Mouse (Mus musculus) B cell, adult (primary cell): Measurements from ENCODE around the gene Olfr1480. TPM values are rescaled to one million over a fixed set of nuclear protein-coding genes. Genes with fewer than 3 reads are reported as not detected.

ENCODE experiments used
- total RNA-seq: library from RNA; stranded (reverse); gene quantifications from 4 replicates; pipeline ENCODE4 v1.2.4, GENCODE M21; 2023; ENCODE audit not compliant: inconsistent age

The Olfr1480 gene
- total RNA-seq = not detected in 4 replicates

DNA sequence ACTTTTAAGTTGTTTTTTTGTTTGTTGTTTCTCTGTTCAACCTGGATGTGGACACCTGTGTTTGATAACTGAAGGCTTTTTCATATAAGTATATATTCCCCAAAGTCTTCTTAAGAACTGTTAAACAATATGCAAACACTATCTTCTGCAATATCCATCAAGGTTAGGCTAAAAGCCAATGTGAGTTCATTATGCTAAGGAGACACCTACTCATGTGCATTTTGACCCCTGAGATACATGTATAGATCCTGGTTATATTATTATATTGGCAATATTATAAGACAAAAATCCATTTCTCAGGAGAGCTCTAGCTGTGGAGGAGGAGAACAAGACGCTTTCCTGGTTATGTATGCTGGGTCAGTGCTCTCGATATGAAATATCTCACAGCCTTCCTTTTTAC lies at the start of gene Olfr1480:
Gene Olfr1480, plus strand, starts transcription at position 301 of the 400 bp plus-strand sequence.

DNA sequence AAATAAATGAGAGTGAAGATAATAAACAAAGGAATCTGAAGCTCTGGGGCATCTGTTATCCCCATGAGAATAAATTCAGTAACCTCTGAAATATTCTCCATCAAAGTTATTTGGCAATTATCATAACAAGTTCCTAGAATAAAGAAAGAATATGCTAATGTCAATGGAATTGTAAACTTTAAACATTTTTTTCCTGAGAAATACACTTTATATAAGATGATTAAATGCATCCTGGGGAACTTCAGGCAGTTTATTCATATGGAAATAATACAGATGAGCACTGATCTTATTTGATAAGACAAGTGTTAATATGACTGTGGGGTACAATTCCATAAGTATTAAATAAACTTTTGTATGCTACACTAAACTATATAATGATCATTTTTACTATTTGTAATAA lies 47.6 kb upstream of the Olfr1480 start, which contains the start of gene Olfr1475:
Gene Olfr1475, minus strand, starts transcription at position 101 of the 400 bp plus-strand sequence.

DNA sequence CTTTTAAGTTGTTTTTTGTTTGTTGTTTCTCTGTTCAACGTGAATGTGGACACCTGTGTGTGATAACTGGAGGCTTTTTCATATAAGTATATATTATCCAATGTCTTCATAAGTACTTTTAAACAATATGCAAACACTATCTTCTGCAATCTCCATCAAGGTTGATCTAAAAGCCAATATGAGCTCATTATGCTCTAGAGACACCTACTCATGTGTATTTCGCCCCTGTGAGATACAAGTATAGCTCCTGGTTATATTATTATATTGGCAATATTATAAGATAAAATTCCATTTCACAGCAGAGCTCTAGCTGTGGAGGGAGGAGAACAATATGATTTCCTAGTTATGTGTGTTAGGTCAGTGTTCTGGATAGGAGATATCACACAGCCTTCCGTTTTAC lies 27.5 kb upstream of the Olfr1480 start, which contains the start of gene Olfr1477:
Gene Olfr1477, plus strand, starts transcription at position 301 of the 400 bp plus-strand sequence.

Other genes starting within 250 kb of the Olfr1480 start
- gene Olfr1465, start 212.4 kb upstream of the Olfr1480 start, total RNA-seq = not detected in 4 replicates
- gene Olfr1466, start 189.1 kb upstream of the Olfr1480 start, total RNA-seq = not detected in 4 replicates
- gene Olfr1467, start 165.7 kb upstream of the Olfr1480 start, total RNA-seq = not detected in 4 replicates
- gene Olfr1469, start 120.1 kb upstream of the Olfr1480 start, total RNA-seq = not detected in 4 replicates
- not detected in 4 replicates for gene Olfr1471, start 84.5 kb upstream of the Olfr1480 start, total RNA-seq
- gene Olfr1472, start 71.8 kb upstream of the Olfr1480 start, total RNA-seq = not detected in 4 replicates
- gene Olfr1474, start 58.3 kb upstream of the Olfr1480 start, total RNA-seq = not detected in 4 replicates
- not detected in 4 replicates for gene Olfr1475, start 47.7 kb upstream of the Olfr1480 start, total RNA-seq
- not detected in 4 replicates for gene Olfr1477, start 27.4 kb upstream of the Olfr1480 start, total RNA-seq
- gene Olfr1484, start 55.6 kb downstream of the Olfr1480 start, total RNA-seq = not detected in 4 replicates
- gene Olfr1487, start 89.5 kb downstream of the Olfr1480 start, total RNA-seq = not detected in 4 replicates
- gene Olfr1489, start 103.7 kb downstream of the Olfr1480 start, total RNA-seq = not detected in 4 replicates
- gene Olfr1490, start 123.2 kb downstream of the Olfr1480 start, total RNA-seq = not detected in 4 replicates
- gene Olfr1491, start 169.4 kb downstream of the Olfr1480 start, total RNA-seq = not detected in 4 replicates
- not detected in 4 replicates for gene Olfr1493-ps1, start 195.4 kb downstream of the Olfr1480 start, total RNA-seq
- not detected in 4 replicates for gene Olfr1494, start 211.8 kb downstream of the Olfr1480 start, total RNA-seq
- gene Olfr1495, start 236.7 kb downstream of the Olfr1480 start, total RNA-seq = not detected in 4 replicates
- not detected in 4 replicates for gene Olfr1496, start 250.0 kb downstream of the Olfr1480 start, total RNA-seq